28 mouse cellular contexts compared by ENCODE assay signal in the genomic region with DNA sequence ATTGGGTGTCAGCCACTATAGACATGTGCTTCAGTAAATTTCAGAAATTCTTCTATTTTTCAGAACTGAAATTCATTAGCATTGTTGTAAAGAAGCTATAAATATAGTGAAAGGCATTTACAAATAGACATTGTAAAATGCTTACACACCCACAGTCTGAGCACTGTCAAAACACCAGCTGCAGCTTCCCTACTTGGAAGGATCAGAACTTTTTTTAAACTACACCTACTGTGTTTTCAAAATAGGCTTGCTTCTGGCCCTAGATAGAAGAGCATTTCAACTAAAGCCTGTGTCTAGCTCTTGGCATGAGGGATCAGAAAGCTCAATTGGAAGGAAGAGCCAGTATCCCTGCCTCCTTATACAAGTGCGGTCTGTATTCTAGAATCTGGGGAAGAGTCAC. TPM values are rescaled to one million over a fixed set of nuclear protein-coding genes. Genes with fewer than 3 reads are reported as not detected.
DNase-seq lines count a peak whose midpoint lies in the region; ATAC-seq and TF ChIP-seq lines count a peak whose summit lies in the region.
"Had no signal": no experiment of that assay in that cellular context is flagged by ENCODE, and none has a peak within 500 bp of the region (broad histone marks: within the 10 kb centered on the region; RNA-seq: fewer than 3 reads in every experiment).

No protein-coding gene starts in this region.

- H3K79me2 ChIP-seq in myocyte (ENCODE audit: control insufficient read depth, insufficient read depth) = no peaks in the 10 kb centered on the region

- H3K36me3 ChIP-seq in myocyte (ENCODE audit: control insufficient read depth, insufficient read depth) = no peaks in the 10 kb centered on the region
- H3K36me3 ChIP-seq: embryonic facial prominence, embryonic 13.5 days; hindbrain, embryonic 10.5 days; hindbrain, embryonic 15.5 days; limb, embryonic 10.5 days; limb, embryonic 15.5 days; liver, embryonic 13.5 days had no signal

- peak overlapping the region; percentile 18 for H3K4me2 ChIP-seq in myocyte (ENCODE audit: low read depth)
- H3K4me2 ChIP-seq: embryonic facial prominence, embryonic 13.5 days; hindbrain, embryonic 15.5 days; limb, embryonic 15.5 days; liver, embryonic 13.5 days had no signal

- H3K4me3 ChIP-seq in myocyte = no peak overlapping the region
- H3K4me3 ChIP-seq: embryonic facial prominence, embryonic 13.5 days; erythroblast, embryonic 14.5 days; hindbrain, embryonic 10.5 days; hindbrain, embryonic 15.5 days; limb, embryonic 10.5 days; limb, embryonic 15.5 days; liver, embryonic 13.5 days had no signal

- no peak overlapping the region for H3ac ChIP-seq in myocyte (ENCODE audit: control insufficient read depth, insufficient read length)

- peak; percentile 95 for ATAC-seq in frontal cortex, adult (ENCODE audit: low TSS enrichment)
- no peak for ATAC-seq in megakaryocyte, adult 5-6 weeks (ENCODE audit: poor library complexity, severe bottlenecking)
- ATAC-seq: inflammation-experienced regulatory T-cells, adult 6 months; lung, postnatal 0 days; Patski had no signal

- TF ChIP-seq POLR2A in myocyte (IDR thresholded peaks at IDR 0.05; ENCODE audit: insufficient read length, low read depth) = no peak

- no peak for DNase-seq in frontal cortex, postnatal 10 days (ENCODE audit: low spot score in 2 of 2)
- peak; percentile 5 to 17 for DNase-seq in left cerebral cortex, postnatal 14 days (ENCODE audit: low spot score in 2 of 2)
- DNase-seq in left cerebral cortex, postnatal 4 days = no peak
- no peak for DNase-seq in embryo, embryonic 10.5 days (ENCODE audit: low spot score)
- DNase-seq: adrenal gland, postnatal 14 days; cerebellum, adult 11-12 months; cerebellum, adult 9-11 months; gastrocnemius, postnatal 14 days; heart, postnatal 14 days; kidney, adult 11 months; kidney, postnatal 25 days; liver, embryonic 13.5 days; lung, adult 18-20 months; midbrain, embryonic 14.5 days; thymus, adult 2 months; thymus, postnatal 36 days had no signal

- intact Hi-C loops in left cerebral cortex, postnatal 14 days (cut with DNase I) = no loop called here
- intact Hi-C loops in left cerebral cortex, postnatal 4 days (cut with DNase I) = no loop called here

- H3K27me3 ChIP-seq in myocyte (ENCODE audit: control insufficient read depth, insufficient read depth, insufficient read length) = no peaks in the 10 kb centered on the region
- H3K27me3 ChIP-seq: hindbrain, embryonic 15.5 days; liver, embryonic 13.5 days had no signal

TF ChIP-seq in myocyte, 11 proteins besides CTCF, POLR2A, EP300 and RAD21:
- TF ChIP-seq MAX (IDR thresholded peaks at IDR 0.05; ENCODE audit: low read depth) (no peak), CEBPB (IDR thresholded peaks at IDR 0.05; ENCODE audit: insufficient read depth, poor library complexity, severe bottlenecking) (no peak), E2F4 (IDR thresholded peaks at IDR 0.05; ENCODE audit: insufficient read depth) (no peak), TCF3 (IDR thresholded peaks at IDR 0.05; ENCODE audit: insufficient read length, low read depth) (no peak), REST (IDR thresholded peaks at IDR 0.05; ENCODE audit: insufficient read depth, insufficient read length) (no peak), MYOG (IDR thresholded peaks at IDR 0.05; ENCODE audit: control insufficient read depth in 1 of 3, insufficient read depth in 1 of 3, insufficient read length in 2 of 3, low read depth in 2 of 3) (no peak), POLR2AphosphoS2 (IDR thresholded peaks at IDR 0.05; ENCODE audit: insufficient read length, low read depth) (no peak), MYOD1 (IDR thresholded peaks at IDR 0.05; ENCODE audit: control insufficient read depth in 1 of 3, insufficient read length in 2 of 3, low read depth in 2 of 3) (no peak), SRF (IDR thresholded peaks at IDR 0.05; ENCODE audit: control insufficient read depth, insufficient read length, low read depth) (no peak), TCF12 (IDR thresholded peaks at IDR 0.05; ENCODE audit: insufficient read depth, poor library complexity, severe bottlenecking) (no peak), USF1 (IDR thresholded peaks at IDR 0.05; ENCODE audit: low read depth) (no peak)

RNA-seq across cellular contexts. Expression of a gene that starts 56.2 kb away (rescaled TPM):
- total RNA-seq in left cerebral cortex, postnatal 14 days (2021) = under 1 TPM; 0.63 to 0.86 TPM
- 1 to 10 TPM; 1.4 to 2.0 TPM for total RNA-seq in left cerebral cortex, postnatal 4 days (2021)
- 0.01 TPM for polyA plus RNA-seq in myocyte (2012; fragmentation: generic; extraction: Trizol)
- total RNA-seq in megakaryocyte, adult 5-6 weeks (2015) = 9.3 and 9.9 TPM in 2 replicates
- 10.4 and 11.2 TPM in 2 replicates for total RNA-seq in megakaryocyte, adult 5-6 weeks (2017)
- polyA plus RNA-seq: erythroblast, embryonic 14.5 days had no signal

Comparison
In these comparisons a context has a peak if more than half of its experiments do, and no peak if none do; other contexts are left out.
1. DNase-seq: peak in left cerebral cortex, postnatal 14 days (2 of 2); none in frontal cortex, postnatal 10 days (0 of 2), left cerebral cortex, postnatal 4 days (single experiment) and embryo, embryonic 10.5 days (single experiment).